Comparison of ENCODE assay signal across 10 mouse cellular contexts in the genomic region with DNA sequence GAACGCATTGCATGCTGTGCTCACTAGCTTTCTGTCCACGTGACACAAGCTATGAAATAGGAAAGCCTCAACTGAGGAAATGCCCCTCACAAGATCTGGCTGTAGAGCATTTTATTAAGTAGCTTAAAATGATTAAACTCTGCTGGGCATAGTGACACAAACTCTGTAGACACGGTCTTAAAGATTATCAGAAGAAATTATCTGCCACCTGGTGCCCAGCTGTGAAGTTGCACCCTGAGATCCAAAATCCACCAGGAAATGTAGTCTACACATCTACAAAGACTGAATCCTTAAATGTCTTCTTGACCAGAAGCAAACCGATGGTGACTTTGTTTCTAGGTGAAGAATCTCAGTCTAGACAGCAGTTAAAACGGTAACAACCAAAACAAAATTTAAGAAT. TPM values are rescaled to one million over a fixed set of nuclear protein-coding genes. Genes with fewer than 3 reads are reported as not detected.
DNase-seq lines count a peak whose midpoint lies in the region; ATAC-seq and TF ChIP-seq lines count a peak whose summit lies in the region.
"Had no signal": no experiment of that assay in that cellular context is flagged by ENCODE, and none has a peak within 500 bp of the region (broad histone marks: within the 10 kb centered on the region; RNA-seq: fewer than 3 reads in every experiment).

No protein-coding gene starts in this region.

- no peaks in the 10 kb centered on the region for H3K36me3 ChIP-seq in forebrain, postnatal 0 days (ENCODE audit: insufficient read depth)
- no peaks in the 10 kb centered on the region for H3K36me3 ChIP-seq in forebrain, embryonic 16.5 days (ENCODE audit: control insufficient read depth, insufficient read depth)
- H3K36me3 ChIP-seq in midbrain, embryonic 14.5 days (ENCODE audit: control insufficient read depth, insufficient read depth, low read length): no peaks in the 10 kb centered on the region
- H3K36me3 ChIP-seq in midbrain, embryonic 16.5 days (ENCODE audit: control insufficient read depth, insufficient read depth, low read length): no peaks in the 10 kb centered on the region
- H3K36me3 ChIP-seq in hindbrain, embryonic 14.5 days (replicated peaks; ENCODE audit: control insufficient read depth, insufficient read depth): no peaks in the 10 kb centered on the region
- H3K36me3 ChIP-seq: limb, embryonic 13.5 days had no signal

- H3K9me3 ChIP-seq in forebrain, postnatal 0 days (ENCODE audit: low read length): no peaks in the 10 kb centered on the region
- H3K9me3 ChIP-seq in forebrain, embryonic 16.5 days (ENCODE audit: control insufficient read depth, low read length): no peaks in the 10 kb centered on the region
- no peaks in the 10 kb centered on the region for H3K9me3 ChIP-seq in midbrain, embryonic 14.5 days (ENCODE audit: control insufficient read depth, low read length)
- no peaks in the 10 kb centered on the region for H3K9me3 ChIP-seq in midbrain, embryonic 16.5 days (replicated peaks; ENCODE audit: control insufficient read depth, low read length, poor library complexity, severe bottlenecking)
- H3K9me3 ChIP-seq in hindbrain, embryonic 14.5 days (ENCODE audit: control insufficient read depth, low read length): no peaks in the 10 kb centered on the region
- H3K9me3 ChIP-seq: limb, embryonic 13.5 days had no signal

- no peak overlapping the region for H3K4me2 ChIP-seq in forebrain, postnatal 0 days (ENCODE audit: low read depth)
- H3K4me2 ChIP-seq in forebrain, embryonic 16.5 days (ENCODE audit: low read length): no peak overlapping the region
- H3K4me2 ChIP-seq in midbrain, embryonic 14.5 days (ENCODE audit: low read length): no peak overlapping the region
- no peak overlapping the region for H3K4me2 ChIP-seq in midbrain, embryonic 16.5 days (ENCODE audit: low read length)
- no peak overlapping the region for H3K4me2 ChIP-seq in hindbrain, embryonic 14.5 days (replicated peaks)
- H3K4me2 ChIP-seq: limb, embryonic 13.5 days had no signal

- no peaks in the 10 kb centered on the region for H3K4me1 ChIP-seq in forebrain, postnatal 0 days (ENCODE audit: insufficient read depth)
- no peaks in the 10 kb centered on the region for H3K4me1 ChIP-seq in forebrain, embryonic 16.5 days (replicated peaks; ENCODE audit: control insufficient read depth, insufficient read depth, low read length)
- no peaks in the 10 kb centered on the region for H3K4me1 ChIP-seq in midbrain, embryonic 14.5 days (ENCODE audit: control insufficient read depth, insufficient read depth, low read length)
- no peaks in the 10 kb centered on the region for H3K4me1 ChIP-seq in midbrain, embryonic 16.5 days (ENCODE audit: control insufficient read depth, insufficient read depth, low read length)
- no peaks in the 10 kb centered on the region for H3K4me1 ChIP-seq in hindbrain, embryonic 14.5 days (replicated peaks; ENCODE audit: control insufficient read depth, insufficient read depth, low read length)
- H3K4me1 ChIP-seq: limb, embryonic 13.5 days had no signal

- TF ChIP-seq CTCF in forebrain, postnatal 0 days (IDR thresholded peaks at IDR 0.05; ENCODE audit: low read depth): peak; percentile 61

- H3K4me3 ChIP-seq in forebrain, postnatal 0 days (ENCODE audit: low read depth, low read length): no peak overlapping the region
- no peak overlapping the region for H3K4me3 ChIP-seq in forebrain, embryonic 16.5 days (replicated peaks; ENCODE audit: low read length)
- no peak overlapping the region for H3K4me3 ChIP-seq in midbrain, embryonic 14.5 days (replicated peaks; ENCODE audit: low read depth, low read length)
- no peak overlapping the region for H3K4me3 ChIP-seq in midbrain, embryonic 16.5 days (ENCODE audit: low read depth, low read length)
- no peak overlapping the region for H3K4me3 ChIP-seq in hindbrain, embryonic 14.5 days (replicated peaks; ENCODE audit: low read length)
- H3K4me3 ChIP-seq: limb, embryonic 13.5 days had no signal

- H3K9ac ChIP-seq in forebrain, postnatal 0 days: no peak overlapping the region
- no peak overlapping the region for H3K9ac ChIP-seq in forebrain, embryonic 16.5 days (replicated peaks; ENCODE audit: low read depth, low read length)
- no peak overlapping the region for H3K9ac ChIP-seq in midbrain, embryonic 14.5 days (replicated peaks; ENCODE audit: low read length)
- H3K9ac ChIP-seq in midbrain, embryonic 16.5 days (ENCODE audit: low read depth, low read length): no peak overlapping the region
- no peak overlapping the region for H3K9ac ChIP-seq in hindbrain, embryonic 14.5 days
- H3K9ac ChIP-seq: limb, embryonic 13.5 days had no signal

- H3K27ac ChIP-seq in forebrain, postnatal 0 days (ENCODE audit: low read depth, low read length): no peak overlapping the region
- H3K27ac ChIP-seq in forebrain, embryonic 16.5 days (ENCODE audit: low read length): no peak overlapping the region
- H3K27ac ChIP-seq in midbrain, embryonic 14.5 days (replicated peaks; ENCODE audit: low read depth, low read length): no peak overlapping the region
- no peak overlapping the region for H3K27ac ChIP-seq in midbrain, embryonic 16.5 days (ENCODE audit: low read length)
- H3K27ac ChIP-seq in hindbrain, embryonic 14.5 days: no peak overlapping the region
- H3K27ac ChIP-seq: limb, embryonic 13.5 days had no signal

- peak; percentile 55 for DNase-seq in forebrain, postnatal 0 days
- peak; percentile 72 for DNase-seq in midbrain, embryonic 14.5 days
- peak; percentile 36 for DNase-seq in hindbrain, embryonic 14.5 days (ENCODE audit: low spot score)
- peak; percentile 9 for DNase-seq in retina, postnatal 7 days (ENCODE audit: low read depth, low spot score)
- no peak for DNase-seq in urinary bladder, postnatal 14 days (ENCODE audit: low spot score)
- DNase-seq in adrenal gland, postnatal 4 days (ENCODE audit: low spot score in 2 of 2): no peak

- ATAC-seq in forebrain, postnatal 0 days: peak; percentile 42; the same call in 1 of the 2 replicates
- no peak for ATAC-seq in forebrain, embryonic 16.5 days
- no peak for ATAC-seq in midbrain, embryonic 14.5 days (ENCODE audit: low FRiP score, low TSS enrichment)
- ATAC-seq in midbrain, embryonic 16.5 days: no peak
- no peak; the same call in 1 of the 2 replicates for ATAC-seq in hindbrain, embryonic 14.5 days (ENCODE audit: low FRiP score)

- H3K27me3 ChIP-seq in forebrain, postnatal 0 days (ENCODE audit: insufficient read depth, low read length): no peaks in the 10 kb centered on the region
- H3K27me3 ChIP-seq in forebrain, embryonic 16.5 days (replicated peaks; ENCODE audit: control insufficient read depth, insufficient read depth, low read length): no peaks in the 10 kb centered on the region
- H3K27me3 ChIP-seq in midbrain, embryonic 14.5 days (ENCODE audit: control insufficient read depth, insufficient read depth, low read length): no peaks in the 10 kb centered on the region
- H3K27me3 ChIP-seq in midbrain, embryonic 16.5 days (ENCODE audit: control insufficient read depth, insufficient read depth, low read depth, low read length): no peaks in the 10 kb centered on the region
- no peaks in the 10 kb centered on the region for H3K27me3 ChIP-seq in hindbrain, embryonic 14.5 days (ENCODE audit: control insufficient read depth, insufficient read depth, low read length)
- H3K27me3 ChIP-seq: limb, embryonic 13.5 days had no signal

- 65% methylated on average over 5 of the region's 5 CpGs for WGBS in forebrain, postnatal 0 days
- 65% methylated on average over 5 of the region's 5 CpGs for WGBS in forebrain, embryonic 16.5 days
- 64% methylated on average over 5 of the region's 5 CpGs for WGBS in midbrain, embryonic 14.5 days
- WGBS in midbrain, embryonic 16.5 days: 66% methylated on average over 5 of the region's 5 CpGs
- 70% methylated on average over 5 of the region's 5 CpGs for WGBS in hindbrain, embryonic 14.5 days

RNA-seq across cellular contexts. Expression of a gene that starts 11.3 kb away (rescaled TPM):
- total RNA-seq in forebrain, postnatal 0 days (2014; rRNA removed): not detected in 2 replicates
- polyA plus RNA-seq in forebrain, postnatal 0 days (2015; fragmentation: Nextera tagmentation; extraction: Ambion mirVana): not detected in 2 replicates
- not detected in 2 replicates for polyA plus RNA-seq in forebrain, embryonic 16.5 days (2015; fragmentation: Nextera tagmentation; extraction: Ambion mirVana)
- not detected in 2 replicates for polyA plus RNA-seq in midbrain, embryonic 14.5 days (2014; fragmentation: Nextera tagmentation; extraction: Ambion mirVana)
- polyA plus RNA-seq in midbrain, embryonic 16.5 days (2015; fragmentation: Nextera tagmentation; extraction: Ambion mirVana): not detected in 2 replicates
- not detected in 2 replicates for polyA plus RNA-seq in hindbrain, embryonic 14.5 days (2014; fragmentation: Nextera tagmentation; extraction: Ambion mirVana)
- 100 to 1,000 TPM in 1 of 2 experiments, 10 to 100 TPM in 1; 10.7 to 386 TPM for total RNA-seq in adrenal gland, postnatal 4 days (2021)
- polyA plus RNA-seq: frontal cortex, adult 2 months had no signal

RNA-seq across cellular contexts. Expression of a gene that starts 17.0 kb away (rescaled TPM):
- not detected in 2 replicates for total RNA-seq in forebrain, postnatal 0 days (2014; rRNA removed)
- not detected in 2 replicates for polyA plus RNA-seq in forebrain, postnatal 0 days (2015; fragmentation: Nextera tagmentation; extraction: Ambion mirVana)
- polyA plus RNA-seq in forebrain, embryonic 16.5 days (2015; fragmentation: Nextera tagmentation; extraction: Ambion mirVana): not detected in 2 replicates
- polyA plus RNA-seq in midbrain, embryonic 14.5 days (2014; fragmentation: Nextera tagmentation; extraction: Ambion mirVana): not detected in 2 replicates
- polyA plus RNA-seq in midbrain, embryonic 16.5 days (2015; fragmentation: Nextera tagmentation; extraction: Ambion mirVana): not detected in 2 replicates
- polyA plus RNA-seq in hindbrain, embryonic 14.5 days (2014; fragmentation: Nextera tagmentation; extraction: Ambion mirVana): 0.88 TPM in 1 of 2 replicates, not detected in the other
- 10 to 100 TPM; 10.1 to 27.3 TPM for total RNA-seq in adrenal gland, postnatal 4 days (2021)
- polyA plus RNA-seq: frontal cortex, adult 2 months had no signal

Comparison
In these comparisons a context has a peak if more than half of its experiments do, and no peak if none do; other contexts are left out.
1. DNase-seq: peak in forebrain, postnatal 0 days (single experiment), midbrain, embryonic 14.5 days (single experiment), hindbrain, embryonic 14.5 days (single experiment) and retina, postnatal 7 days (single experiment); none in urinary bladder, postnatal 14 days (single experiment) and adrenal gland, postnatal 4 days (0 of 2).